Mouse (Mus musculus): ENCODE results near the gene Olfr888.

The Olfr888 gene

GRCm38 (mm10) chr9:38107828-38108227 lies at the start of gene Olfr888:
Gene Olfr888, plus strand, starts transcription at chr9:38108128.
- no peak for DNase-seq (ENCODE audit: low spot score)

GRCm38 (mm10) chr9:38061022-38061421 lies 46.9 kb upstream of the Olfr888 start, which contains the start of gene Olfr885:
Gene Olfr885, plus strand, starts transcription at chr9:38061322.
- no peak for DNase-seq (ENCODE audit: low spot score)

DNA sequence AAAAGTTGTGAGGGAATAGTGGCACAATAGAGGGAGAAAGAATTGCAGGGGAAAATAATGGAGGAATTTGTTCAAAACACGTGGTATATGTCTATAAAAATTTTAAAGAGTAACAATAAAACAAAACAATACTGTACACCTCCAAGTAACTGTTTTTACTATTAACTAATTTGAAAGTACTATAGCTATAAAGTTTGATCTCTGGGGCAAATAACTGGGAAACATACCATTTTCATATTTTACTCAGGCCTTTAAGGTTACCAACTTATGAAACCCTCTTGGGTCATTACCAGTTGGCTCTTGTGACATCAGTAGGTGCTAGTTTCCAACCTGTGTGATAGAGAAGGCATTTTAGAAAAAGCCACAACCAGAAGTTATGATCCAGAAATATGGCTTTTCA lies 24.2 kb upstream of the Olfr888 start, which contains the start of gene Olfr887:
Olfr887 (plus strand) TSS at position 301 of the 400 bp plus-strand sequence.
- no peak for DNase-seq (ENCODE audit: low spot score)

- DNase-seq (ENCODE audit: low spot score), result no peak
These were observed 7.0 kb downstream of the Olfr888 start, which contains the start of gene Olfr889 for GRCm38 (mm10) chr9:38114898-38115297. Gene Olfr889, plus strand, starts transcription at chr9:38115198.

- no peak for DNase-seq (ENCODE audit: low spot score)
These were observed 34.3 kb downstream of the Olfr888 start, which contains the start of gene Olfr890 for GRCm38 (mm10) chr9:38142217-38142616. Gene Olfr890, plus strand, starts transcription at chr9:38142517.

Measured in ovary, postnatal 14 days (tissue).